ENCODE assay signal across 20 mouse cellular contexts in the genomic region with DNA sequence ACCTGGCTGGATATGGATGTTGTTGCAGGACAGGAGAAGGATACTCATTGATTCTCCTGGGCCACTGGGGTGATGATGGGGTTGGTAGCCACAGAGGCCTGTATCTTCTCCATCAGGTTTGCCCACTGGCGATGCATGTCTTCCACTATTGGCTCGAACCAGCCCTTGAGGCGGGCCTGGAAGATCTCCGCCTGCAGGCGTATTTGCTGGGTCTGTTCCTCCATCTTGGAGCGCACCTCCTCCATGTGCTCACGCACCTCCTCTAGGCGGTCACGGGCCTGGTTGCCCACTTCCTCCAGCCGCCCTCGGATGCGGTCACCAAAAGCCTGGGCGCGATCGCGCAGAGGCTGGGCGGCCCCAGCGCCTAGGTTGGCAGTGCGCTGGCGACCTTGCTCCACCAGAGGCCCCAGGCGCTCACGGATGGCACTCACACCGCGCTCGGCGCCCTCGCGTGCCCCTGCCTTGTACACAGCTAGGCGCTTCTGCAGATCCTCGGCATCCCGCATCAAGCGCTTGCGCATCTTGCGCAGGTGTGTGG. TPM values are rescaled to one million over a fixed set of nuclear protein-coding genes. Genes with fewer than 3 reads are reported as not detected.
DNase-seq lines count a peak whose midpoint lies in the region; ATAC-seq and TF ChIP-seq lines count a peak whose summit lies in the region.
"Had no signal": no experiment of that assay in that cellular context is flagged by ENCODE, and none has a peak within 500 bp of the region (broad histone marks: within the 10 kb centered on the region; RNA-seq: fewer than 3 reads in every experiment).

No protein-coding gene starts in this region.

- TF ChIP-seq POLR2A in MEL (IDR thresholded peaks at IDR 0.05; ENCODE audit: control insufficient read depth in 1 of 2, insufficient read depth in 1 of 2, low read depth in 1 of 2, low read length in 2 of 2, poor library complexity in 1 of 2) = no peak

- H3K4me2 ChIP-seq in liver, embryonic 15.5 days = peak overlapping the region; percentile 56
- no peak overlapping the region for H3K4me2 ChIP-seq in forebrain, embryonic 16.5 days (ENCODE audit: low read length)
- H3K4me2 ChIP-seq: limb, embryonic 12.5 days; stomach, embryonic 15.5 days had no signal

- peaks cover 4% of the 10 kb centered on the region; the same call in 1 of the 2 replicates for H3K9me3 ChIP-seq in erythroblast, embryonic 14.5 days (ENCODE audit: control insufficient read depth, low read length)
- no peaks in the 10 kb centered on the region for H3K9me3 ChIP-seq in MEL (replicated peaks; ENCODE audit: insufficient read depth, low read length)
- H3K9me3 ChIP-seq in liver, embryonic 15.5 days (replicated peaks) = no peaks in the 10 kb centered on the region
- H3K9me3 ChIP-seq in forebrain, embryonic 16.5 days (ENCODE audit: control insufficient read depth, low read length) = no peaks in the 10 kb centered on the region
- H3K9me3 ChIP-seq: limb, embryonic 12.5 days; stomach, embryonic 15.5 days had no signal

- no peaks in the 10 kb centered on the region for H3K79me2 ChIP-seq in MEL (ENCODE audit: control insufficient read depth, insufficient read depth, low read length, poor library complexity)

- no peak overlapping the region for H3K9ac ChIP-seq in MEL (ENCODE audit: control insufficient read depth, low read depth, low read length, poor library complexity, severe bottlenecking)
- H3K9ac ChIP-seq in liver, embryonic 15.5 days = peak overlapping the region; percentile 36; the same call in 1 of the 2 replicates
- no peak overlapping the region for H3K9ac ChIP-seq in forebrain, embryonic 16.5 days (replicated peaks; ENCODE audit: low read depth, low read length)
- H3K9ac ChIP-seq: limb, embryonic 12.5 days; stomach, embryonic 15.5 days had no signal

- H3K27me3 ChIP-seq in erythroblast, embryonic 14.5 days (ENCODE audit: control insufficient read depth) = peaks cover 35% of the 10 kb centered on the region
- no peaks in the 10 kb centered on the region for H3K27me3 ChIP-seq in MEL (ENCODE audit: control insufficient read depth in 1 of 2, insufficient read depth in 2 of 2, low read length in 2 of 2)
- no peaks in the 10 kb centered on the region for H3K27me3 ChIP-seq in liver, embryonic 15.5 days
- H3K27me3 ChIP-seq in forebrain, embryonic 16.5 days (replicated peaks; ENCODE audit: control insufficient read depth, insufficient read depth, low read length) = no peaks in the 10 kb centered on the region
- H3K27me3 ChIP-seq: stomach, embryonic 15.5 days had no signal

- no peak overlapping the region for H3K27ac ChIP-seq in left cerebral cortex, adult 2 months
- H3K27ac ChIP-seq in MEL (ENCODE audit: control insufficient read depth, low read depth, low read length) = peak overlapping the region; percentile 98
- peak overlapping the region; percentile 83 for H3K27ac ChIP-seq in liver, embryonic 15.5 days (replicated peaks)
- H3K27ac ChIP-seq in forebrain, embryonic 16.5 days (ENCODE audit: low read length) = no peak overlapping the region
- H3K27ac ChIP-seq: embryonic facial prominence, embryonic 10.5 days; kidney, postnatal 0 days; limb, embryonic 12.5 days; stomach, embryonic 15.5 days had no signal

- intact Hi-C loops in left cerebral cortex, adult 2 months (cut with DNase I) = no loop called here
- intact Hi-C loops in left cerebral cortex, postnatal 10 days (cut with DNase I) = no loop called here

- TF ChIP-seq RAD21 in MEL (IDR thresholded peaks at IDR 0.05; ENCODE audit: low read depth, low read length) = no peak

- H3K36me3 ChIP-seq in erythroblast, embryonic 14.5 days (ENCODE audit: control insufficient read depth) = peaks cover 15% of the 10 kb centered on the region
- H3K36me3 ChIP-seq in MEL (ENCODE audit: control insufficient read depth in 1 of 2, insufficient read depth in 2 of 2, low read length in 2 of 2) = peaks cover 0 to 46% of the 10 kb centered on the region in 2 experiments; a peak in 2 of 4 replicates
- peaks cover 15% of the 10 kb centered on the region; the same call in 1 of the 2 replicates for H3K36me3 ChIP-seq in liver, embryonic 15.5 days (replicated peaks)
- H3K36me3 ChIP-seq in forebrain, embryonic 16.5 days (ENCODE audit: control insufficient read depth, insufficient read depth) = no peaks in the 10 kb centered on the region

- peaks cover 64% of the 10 kb centered on the region for H3K4me1 ChIP-seq in erythroblast, embryonic 14.5 days (ENCODE audit: control insufficient read depth)
- H3K4me1 ChIP-seq in MEL (ENCODE audit: control insufficient read depth in 1 of 2, insufficient read depth in 2 of 2, low read length in 2 of 2) = peaks cover 14 to 51% of the 10 kb centered on the region in 2 experiments
- H3K4me1 ChIP-seq in liver, embryonic 15.5 days (replicated peaks) = peaks cover 90% of the 10 kb centered on the region
- peaks cover 16% of the 10 kb centered on the region for H3K4me1 ChIP-seq in forebrain, embryonic 16.5 days (replicated peaks; ENCODE audit: control insufficient read depth, insufficient read depth, low read length)

- 83% methylated on average over 34 of the region's 34 CpGs for WGBS in liver, embryonic 15.5 days (ENCODE audit: insufficient replicate concordance)
- WGBS in forebrain, embryonic 16.5 days = 96% methylated on average over 34 of the region's 34 CpGs

- peak overlapping the region; percentile 57 for H3K4me3 ChIP-seq in erythroblast, embryonic 14.5 days (replicated peaks)
- H3K4me3 ChIP-seq in left cerebral cortex, adult 2 months = peak overlapping the region; percentile 21
- no peak overlapping the region for H3K4me3 ChIP-seq in MEL (ENCODE audit: control insufficient read depth in 1 of 2, insufficient read depth in 1 of 2, low read depth in 2 of 2, low read length in 2 of 2)
- H3K4me3 ChIP-seq in liver, embryonic 15.5 days (replicated peaks) = peak overlapping the region; percentile 50
- no peak overlapping the region for H3K4me3 ChIP-seq in forebrain, embryonic 16.5 days (replicated peaks; ENCODE audit: low read length)
- H3K4me3 ChIP-seq: embryonic facial prominence, embryonic 10.5 days; limb, embryonic 12.5 days; myocyte; stomach, embryonic 15.5 days had no signal

- ATAC-seq in erythroblast, adult 5-6 weeks (replicated peaks; ENCODE audit: low FRiP score, poor library complexity, severe bottlenecking) = no peak
- ATAC-seq in liver, embryonic 15.5 days (ENCODE audit: insufficient read depth) = no peak
- no peak for ATAC-seq in forebrain, embryonic 16.5 days

- no peak for TF ChIP-seq CTCF in left cerebral cortex, adult 2 months (IDR thresholded peaks at IDR 0.05)
- no peak for TF ChIP-seq CTCF in MEL (IDR thresholded peaks at IDR 0.05 in 2 of 3, conservative IDR thresholded peaks at IDR 0.05 in 1 of 3; ENCODE audit: control insufficient read depth in 1 of 3, insufficient read depth in 1 of 3, low read depth in 2 of 3, low read length in 3 of 3, poor library complexity in 1 of 3, severe bottlenecking in 1 of 3)

- no peak for TF ChIP-seq EP300 in MEL (IDR thresholded peaks at IDR 0.05; ENCODE audit: low read depth in 1 of 2, low read length in 2 of 2)

- DNase-seq in left cerebral cortex, adult 2 months (ENCODE audit: extremely low spot score in 1 of 2, low spot score in 2 of 2) = no peak
- no peak for DNase-seq in left cerebral cortex, postnatal 10 days (ENCODE audit: extremely low spot score in 1 of 2, low spot score in 2 of 2)
- no peak for DNase-seq in MEL (ENCODE audit: low read depth, low spot score)
- no peak for DNase-seq in lung, postnatal 14 days
- DNase-seq: cerebellum, postnatal 10 days; right cerebral cortex, postnatal 4 days had no signal

RNA-seq across cellular contexts. Expression of gene Apoe, which starts 2.6 kb away (rescaled TPM):
- polyA plus RNA-seq in erythroblast, embryonic 14.5 days (2012) = 12.1 and 14.3 TPM in 2 replicates
- total RNA-seq in erythroblast, adult 5-6 weeks (2015; ENCODE audit: low replicate concordance) = 53.0 and 57.3 TPM in 2 replicates
- 220 and 224 TPM in 2 replicates for total RNA-seq in erythroblast, adult 5-6 weeks (2017; ENCODE audit: low replicate concordance)
- total RNA-seq in left cerebral cortex, adult 2 months (2021) = 1,000 to 10,000 TPM; 1,824 to 1,912 TPM
- 1,000 to 10,000 TPM; 1,326 to 1,376 TPM for total RNA-seq in left cerebral cortex, postnatal 10 days (2021)
- total RNA-seq in MEL (2012; rRNA removed) = 22.6 and 33.3 TPM in 2 replicates
- polyA plus RNA-seq in MEL (2012; ENCODE audit: insufficient read depth in 1 of 2, insufficient read length in 2 of 2, low read depth in 1 of 2, low replicate concordance in 2 of 2, missing spikeins in 1 of 2) = 10 to 100 TPM in 1 of 2 experiments, not detected in 1; 61.4 TPM
- polyA plus RNA-seq in liver, embryonic 15.5 days (2015; fragmentation: Nextera tagmentation; extraction: Ambion mirVana) = 2,704 and 3,478 TPM in 2 replicates
- polyA plus RNA-seq in forebrain, embryonic 16.5 days (2015; fragmentation: Nextera tagmentation; extraction: Ambion mirVana) = 269 and 326 TPM in 2 replicates

RNA-seq across cellular contexts. Expression of gene Apoc1, which starts 3.9 kb away (rescaled TPM):
- 0.94 and 1.3 TPM in 2 replicates for polyA plus RNA-seq in erythroblast, embryonic 14.5 days (2012)
- 5.8 TPM in 1 of 2 replicates, not detected in the other for total RNA-seq in erythroblast, adult 5-6 weeks (2015; ENCODE audit: low replicate concordance)
- 3.6 TPM in 1 of 2 replicates, not detected in the other for total RNA-seq in erythroblast, adult 5-6 weeks (2017; ENCODE audit: low replicate concordance)
- total RNA-seq in left cerebral cortex, adult 2 months (2021) = 1 to 10 TPM; 3.5 to 3.7 TPM
- 1 to 10 TPM; 3.1 to 3.3 TPM for total RNA-seq in left cerebral cortex, postnatal 10 days (2021)
- total RNA-seq in MEL (2012; rRNA removed) = not detected in 2 replicates
- polyA plus RNA-seq in MEL (2012; ENCODE audit: insufficient read depth in 1 of 2, insufficient read length in 2 of 2, low read depth in 1 of 2, low replicate concordance in 2 of 2, missing spikeins in 1 of 2) = under 1 TPM in 1 of 2 experiments, not detected in 1; 0.35 TPM
- polyA plus RNA-seq in liver, embryonic 15.5 days (2015; fragmentation: Nextera tagmentation; extraction: Ambion mirVana) = 609 and 611 TPM in 2 replicates
- 0.58 and 1.8 TPM in 2 replicates for polyA plus RNA-seq in forebrain, embryonic 16.5 days (2015; fragmentation: Nextera tagmentation; extraction: Ambion mirVana)
- polyA plus RNA-seq: myocyte had no signal

RNA-seq across cellular contexts. Expression of gene Apoc4, which starts 15.1 kb away (rescaled TPM):
- 0.10 and 0.20 TPM in 2 replicates for polyA plus RNA-seq in erythroblast, embryonic 14.5 days (2012)
- total RNA-seq in erythroblast, adult 5-6 weeks (2015; ENCODE audit: low replicate concordance) = not detected in 2 replicates
- total RNA-seq in erythroblast, adult 5-6 weeks (2017; ENCODE audit: low replicate concordance) = not detected in 2 replicates
- not detected for total RNA-seq in left cerebral cortex, adult 2 months (2021)
- not detected for total RNA-seq in left cerebral cortex, postnatal 10 days (2021)
- not detected in 2 replicates for total RNA-seq in MEL (2012; rRNA removed)
- polyA plus RNA-seq in MEL (2012; ENCODE audit: insufficient read depth in 1 of 2, insufficient read length in 2 of 2, low read depth in 1 of 2, low replicate concordance in 2 of 2, missing spikeins in 1 of 2) = not detected
- polyA plus RNA-seq in liver, embryonic 15.5 days (2015; fragmentation: Nextera tagmentation; extraction: Ambion mirVana) = 273 and 372 TPM in 2 replicates
- not detected in 2 replicates for polyA plus RNA-seq in forebrain, embryonic 16.5 days (2015; fragmentation: Nextera tagmentation; extraction: Ambion mirVana)
- total RNA-seq: layer of hippocampus, postnatal 25 days; megakaryocyte progenitor cell, adult 5-6 weeks had no signal
- polyA plus RNA-seq: embryonic facial prominence, embryonic 10.5 days; forebrain, embryonic 11.5 days; limb, embryonic 12.5 days; myocyte had no signal

RNA-seq across cellular contexts. Expression of gene Gm44805, which starts 15.2 kb away (rescaled TPM):
- not detected in 2 replicates for polyA plus RNA-seq in erythroblast, embryonic 14.5 days (2012)
- not detected in 2 replicates for total RNA-seq in erythroblast, adult 5-6 weeks (2015; ENCODE audit: low replicate concordance)
- not detected in 2 replicates for total RNA-seq in erythroblast, adult 5-6 weeks (2017; ENCODE audit: low replicate concordance)
- not detected for total RNA-seq in left cerebral cortex, adult 2 months (2021)
- not detected for total RNA-seq in left cerebral cortex, postnatal 10 days (2021)
- total RNA-seq in MEL (2012; rRNA removed) = not detected in 2 replicates
- polyA plus RNA-seq in MEL (2012; ENCODE audit: insufficient read depth in 1 of 2, insufficient read length in 2 of 2, low read depth in 1 of 2, low replicate concordance in 2 of 2, missing spikeins in 1 of 2) = not detected
- 22.2 and 29.1 TPM in 2 replicates for polyA plus RNA-seq in liver, embryonic 15.5 days (2015; fragmentation: Nextera tagmentation; extraction: Ambion mirVana)
- polyA plus RNA-seq in forebrain, embryonic 16.5 days (2015; fragmentation: Nextera tagmentation; extraction: Ambion mirVana) = not detected in 2 replicates
- total RNA-seq: layer of hippocampus, postnatal 25 days; megakaryocyte progenitor cell, adult 5-6 weeks had no signal
- polyA plus RNA-seq: embryonic facial prominence, embryonic 10.5 days; forebrain, embryonic 11.5 days; heart, embryonic 14.5 days; limb, embryonic 12.5 days; myocyte; stomach, embryonic 15.5 days; urinary bladder, adult 2 months had no signal

RNA-seq across cellular contexts. Expression of gene Apoc2, which starts 18.7 kb away (rescaled TPM):
- 0.32 and 0.99 TPM in 2 replicates for polyA plus RNA-seq in erythroblast, embryonic 14.5 days (2012)
- 10.4 and 16.1 TPM in 2 replicates for total RNA-seq in erythroblast, adult 5-6 weeks (2015; ENCODE audit: low replicate concordance)
- 4.7 and 8.3 TPM in 2 replicates for total RNA-seq in erythroblast, adult 5-6 weeks (2017; ENCODE audit: low replicate concordance)
- total RNA-seq in left cerebral cortex, adult 2 months (2021) = not detected
- total RNA-seq in left cerebral cortex, postnatal 10 days (2021) = not detected
- total RNA-seq in MEL (2012; rRNA removed) = not detected in 2 replicates
- not detected for polyA plus RNA-seq in MEL (2012; ENCODE audit: insufficient read depth in 1 of 2, insufficient read length in 2 of 2, low read depth in 1 of 2, low replicate concordance in 2 of 2, missing spikeins in 1 of 2)
- 1,160 and 1,332 TPM in 2 replicates for polyA plus RNA-seq in liver, embryonic 15.5 days (2015; fragmentation: Nextera tagmentation; extraction: Ambion mirVana)
- polyA plus RNA-seq in forebrain, embryonic 16.5 days (2015; fragmentation: Nextera tagmentation; extraction: Ambion mirVana) = not detected in 2 replicates
- total RNA-seq: layer of hippocampus, postnatal 25 days had no signal
- polyA plus RNA-seq: forebrain, embryonic 11.5 days; limb, embryonic 12.5 days; myocyte had no signal

Comparison
In these comparisons a context has a peak if more than half of its experiments do, and no peak if none do; other contexts are left out.
1. H3K4me3 ChIP-seq: peak in erythroblast, embryonic 14.5 days (single experiment), left cerebral cortex, adult 2 months (single experiment) and liver, embryonic 15.5 days (single experiment); none in MEL (0 of 2) and forebrain, embryonic 16.5 days (single experiment).
2. H3K27ac ChIP-seq: peak in MEL (single experiment) and liver, embryonic 15.5 days (single experiment); none in left cerebral cortex, adult 2 months (single experiment) and forebrain, embryonic 16.5 days (single experiment).
3. RNA of gene Apoe, which starts 2.6 kb away (total RNA-seq): 1,824 to 1,912 TPM in left cerebral cortex, adult 2 months and 1,326 to 1,376 TPM in left cerebral cortex, postnatal 10 days; 53.0 to 224 TPM in erythroblast, adult 5-6 weeks and 22.6 to 33.3 TPM in MEL; every median in the first group is over 4 times any median in the second.